Mouse (Mus musculus): ENCODE results near the gene Sf3b2.

- TF ChIP-seq ZMIZ1 (IDR thresholded peaks at IDR 0.05; ENCODE audit: low read depth, low read length) (no peak), CTCF (IDR thresholded peaks at IDR 0.05 in 2 of 3, conservative IDR thresholded peaks at IDR 0.05 in 1 of 3; ENCODE audit: control insufficient read depth in 1 of 3, insufficient read depth in 1 of 3, low read depth in 2 of 3, low read length in 3 of 3, poor library complexity in 1 of 3, severe bottlenecking in 1 of 3) (peak; percentile 71 to 84 (median 80)), ZC3H11A (IDR thresholded peaks at IDR 0.05; ENCODE audit: low read depth, low read length) (peak; percentile 39), RCOR1 (IDR thresholded peaks at IDR 0.05; ENCODE audit: low read depth, low read length) (no peak), E2F4 (IDR thresholded peaks at IDR 0.05; ENCODE audit: borderline replicate concordance, low read depth, low read length) (no peak), MAFK (IDR thresholded peaks at IDR 0.05; ENCODE audit: borderline replicate concordance, low read depth, low read length) (no peak), HCFC1 (IDR thresholded peaks at IDR 0.05; ENCODE audit: low read depth, low read length) (0 out of 2 replicates have a peak, but pooled peaks have one; percentile 25), USF1 (IDR thresholded peaks at IDR 0.05; ENCODE audit: low read depth, low read length) (no peak), ZKSCAN1 (IDR thresholded peaks at IDR 0.05; ENCODE audit: low read depth, low read length) (no peak), MYB (IDR thresholded peaks at IDR 0.05; ENCODE audit: low read depth, low read length) (no peak), CHD2 (IDR thresholded peaks at IDR 0.05; ENCODE audit: low read length) (no peak)
Measured at GRCm38 (mm10) chr19:5302455-5302854, 7.2 kb upstream of the Sf3b2 start.
